Mouse (Mus musculus): ENCODE measurements around the gene Stambpl1. TPM values are rescaled to one million over a fixed set of nuclear protein-coding genes. Genes with fewer than 3 reads are reported as not detected.

Stambpl1 gene
- 7.5 and 9.7 TPM in 2 replicates for polyA plus RNA-seq (2015; fragmentation: Nextera tagmentation; extraction: Ambion mirVana)

- under 1% methylated on average over 53 of the region's 62 CpGs for WGBS
- no peaks in the 10 kb centered on the region for H3K36me3 ChIP-seq (ENCODE audit: insufficient read depth, low read length)
- H3K4me2 ChIP-seq (replicated peaks; ENCODE audit: low read depth, low read length): peak within 1 kb of the TSS; percentile 89
- H3K4me3 ChIP-seq (ENCODE audit: low read depth, low read length): peak within 1 kb of the TSS; percentile 64
- TF ChIP-seq EP300 (IDR thresholded peaks at IDR 0.05) (no peak), CTCF (IDR thresholded peaks at IDR 0.05) (no peak)
- peak within 1 kb of the TSS; percentile 41 for H3K9ac ChIP-seq (replicated peaks; ENCODE audit: low read depth)
- H3K4me1 ChIP-seq (ENCODE audit: insufficient read depth, low read depth, low read length): no peaks in the 10 kb centered on the region
- H3K27ac ChIP-seq (ENCODE audit: low read length): peak within 1 kb of the TSS; percentile 45
- DNase-seq (ENCODE audit: low spot score) (peak; percentile 86), ATAC-seq (peak; percentile 88)
- H3K9me3 ChIP-seq (ENCODE audit: low read length): no peaks in the 10 kb centered on the region
- no peaks in the 10 kb centered on the region for H3K27me3 ChIP-seq (replicated peaks; ENCODE audit: insufficient read depth, low read length)
Observed at GRCm38 (mm10) chr19:34192008-34192963, at the start of gene Stambpl1. Stambpl1 (plus strand) TSS chr19:34192229.

DNA sequence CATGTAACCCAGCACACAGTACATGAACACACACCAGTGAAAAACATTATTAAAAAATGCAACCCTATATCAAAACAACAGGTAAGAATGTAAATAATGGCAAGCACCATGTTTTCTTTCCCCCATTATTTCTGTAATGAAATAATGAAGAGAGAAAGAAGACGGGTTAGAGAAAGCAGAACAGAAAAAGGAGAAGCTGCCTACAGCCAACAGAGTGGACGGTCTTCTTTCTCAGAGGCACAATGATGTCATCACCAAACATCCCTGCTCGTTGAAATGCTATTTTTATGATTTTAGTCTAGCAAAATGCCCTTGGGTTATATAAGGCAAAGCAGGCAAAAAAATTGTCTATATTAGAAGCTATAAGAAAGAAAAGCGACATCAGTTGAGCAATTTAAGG lies 43.6 kb upstream of the Stambpl1 start:
- TF ChIP-seq CTCF (IDR thresholded peaks at IDR 0.05) (no peak), EP300 (IDR thresholded peaks at IDR 0.05) (no peak)
- Histone ChIP-seq H3K9ac (replicated peaks; ENCODE audit: low read depth) (no peak overlapping the region), H3K4me2 (replicated peaks; ENCODE audit: low read depth, low read length) (no peak overlapping the region), H3K27me3 (replicated peaks; ENCODE audit: insufficient read depth, low read length) (no peaks in the 10 kb centered on the region), H3K4me3 (ENCODE audit: low read depth, low read length) (no peak overlapping the region), H3K4me1 (ENCODE audit: insufficient read depth, low read depth, low read length) (no peaks in the 10 kb centered on the region), H3K36me3 (ENCODE audit: insufficient read depth, low read length) (no peaks in the 10 kb centered on the region), H3K9me3 (ENCODE audit: low read length) (no peaks in the 10 kb centered on the region), H3K27ac (ENCODE audit: low read length) (no peak overlapping the region)
- WGBS: 61% methylated on average over 4 of the region's 4 CpGs
- DNase-seq (ENCODE audit: low spot score) (no peak), ATAC-seq (no peak)

GRCm38 (mm10) chr19:34151909-34152308 lies 40.1 kb upstream of the Stambpl1 start:
- H3K9me3 ChIP-seq (ENCODE audit: low read length): no peaks in the 10 kb centered on the region
- no peaks in the 10 kb centered on the region for H3K27me3 ChIP-seq (replicated peaks; ENCODE audit: insufficient read depth, low read length)
- no peaks in the 10 kb centered on the region for H3K4me1 ChIP-seq (ENCODE audit: insufficient read depth, low read depth, low read length)
- H3K9ac ChIP-seq (replicated peaks; ENCODE audit: low read depth): no peak overlapping the region
- 63% methylated on average over 1 of the region's 1 CpGs for WGBS
- H3K4me3 ChIP-seq (ENCODE audit: low read depth, low read length): no peak overlapping the region
- peak; percentile 66 for DNase-seq (ENCODE audit: low spot score)
- TF ChIP-seq EP300 (IDR thresholded peaks at IDR 0.05) (no peak), CTCF (IDR thresholded peaks at IDR 0.05) (peak; percentile 75)
- H3K27ac ChIP-seq (ENCODE audit: low read length): no peak overlapping the region
- no peak for ATAC-seq
- H3K4me2 ChIP-seq (replicated peaks; ENCODE audit: low read depth, low read length): no peak overlapping the region
- H3K36me3 ChIP-seq (ENCODE audit: insufficient read depth, low read length): no peaks in the 10 kb centered on the region

DNA sequence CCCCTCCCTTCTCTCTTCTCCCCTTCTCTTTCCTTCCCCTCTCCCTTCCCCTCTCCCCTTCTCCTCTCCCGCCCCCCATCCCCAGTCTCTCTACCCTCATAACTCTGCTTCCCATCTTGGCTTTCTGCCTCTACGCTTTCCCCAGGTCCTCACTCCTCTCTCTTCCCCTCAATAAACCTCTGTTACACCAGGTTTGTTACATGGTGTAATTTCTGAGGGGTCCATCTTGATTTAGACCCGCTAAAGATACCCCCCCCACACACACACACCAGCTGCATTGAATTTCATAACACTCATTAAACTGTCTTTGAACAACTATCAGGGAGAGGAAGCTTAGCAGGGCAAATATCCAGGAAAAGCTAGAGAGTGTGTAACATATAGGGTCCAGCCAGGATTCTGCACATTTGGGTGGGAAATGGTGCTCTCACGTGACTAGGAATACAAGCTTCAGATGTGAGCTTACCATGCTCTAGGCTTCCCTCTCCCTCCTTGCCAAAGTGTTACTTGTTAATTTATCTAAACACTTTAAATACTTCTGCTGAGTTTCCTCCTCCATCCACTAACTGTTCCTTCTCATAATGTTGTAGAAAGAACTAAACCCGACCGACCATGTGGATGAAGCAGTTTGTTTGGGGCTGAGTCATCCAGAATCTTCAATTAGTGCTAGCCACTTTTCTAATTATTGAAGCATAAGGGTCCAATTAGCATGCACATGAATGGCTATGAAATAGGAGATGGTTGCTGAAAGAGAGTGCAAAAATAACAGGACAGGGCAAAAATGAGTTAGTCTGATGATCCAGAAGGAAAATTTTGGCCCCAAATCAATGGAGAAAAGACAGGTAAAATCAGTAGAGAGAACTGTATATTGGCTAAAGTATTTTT lies 38.5 kb upstream of the Stambpl1 start:
- H3K27ac ChIP-seq (ENCODE audit: low read length): no peak overlapping the region
- WGBS: 52% methylated on average over 6 of the region's 6 CpGs

GRCm38 (mm10) chr19:34162693-34163092 lies 29.3 kb upstream of the Stambpl1 start:
- Histone ChIP-seq H3K4me3 (ENCODE audit: low read depth, low read length) (no peak overlapping the region), H3K27me3 (replicated peaks; ENCODE audit: insufficient read depth, low read length) (no peaks in the 10 kb centered on the region), H3K36me3 (ENCODE audit: insufficient read depth, low read length) (no peaks in the 10 kb centered on the region), H3K4me2 (replicated peaks; ENCODE audit: low read depth, low read length) (no peak overlapping the region), H3K9ac (replicated peaks; ENCODE audit: low read depth) (no peak overlapping the region), H3K27ac (ENCODE audit: low read length) (no peak overlapping the region), H3K4me1 (ENCODE audit: insufficient read depth, low read depth, low read length) (no peaks in the 10 kb centered on the region; the same call in 1 of the 2 replicates), H3K9me3 (ENCODE audit: low read length) (no peaks in the 10 kb centered on the region)
- TF ChIP-seq EP300 (IDR thresholded peaks at IDR 0.05) (no peak), CTCF (IDR thresholded peaks at IDR 0.05) (no peak)
- WGBS: 84% methylated on average over 5 of the region's 5 CpGs
- ATAC-seq (no peak), DNase-seq (ENCODE audit: low spot score) (no peak)

More for the DNA sequence above, 38.5 kb upstream of the Stambpl1 start:
- Histone ChIP-seq H3K4me3 (ENCODE audit: low read depth, low read length) (no peak overlapping the region), H3K9me3 (ENCODE audit: low read length) (no peaks in the 10 kb centered on the region), H3K4me1 (ENCODE audit: insufficient read depth, low read depth, low read length) (no peaks in the 10 kb centered on the region), H3K9ac (replicated peaks; ENCODE audit: low read depth) (no peak overlapping the region), H3K4me2 (replicated peaks; ENCODE audit: low read depth, low read length) (no peak overlapping the region), H3K36me3 (ENCODE audit: insufficient read depth, low read length) (no peaks in the 10 kb centered on the region), H3K27me3 (replicated peaks; ENCODE audit: insufficient read depth, low read length) (no peaks in the 10 kb centered on the region)
- ATAC-seq (peak; percentile 43), DNase-seq (ENCODE audit: low spot score) (peak; percentile 54)
- no peak for TF ChIP-seq EP300 (IDR thresholded peaks at IDR 0.05)
- TF ChIP-seq CTCF (IDR thresholded peaks at IDR 0.05): no peak

- ATAC-seq: peak; percentile 68
- Histone ChIP-seq H3K4me3 (ENCODE audit: low read depth, low read length) (no peak within 1 kb of the TSS), H3K4me2 (replicated peaks; ENCODE audit: low read depth, low read length) (no peak within 1 kb of the TSS), H3K9ac (replicated peaks; ENCODE audit: low read depth) (no peak within 1 kb of the TSS), H3K27me3 (replicated peaks; ENCODE audit: insufficient read depth, low read length) (no peaks in the 10 kb centered on the region), H3K36me3 (ENCODE audit: insufficient read depth, low read length) (no peaks in the 10 kb centered on the region), H3K9me3 (ENCODE audit: low read length) (no peaks in the 10 kb centered on the region), H3K4me1 (ENCODE audit: insufficient read depth, low read depth, low read length) (no peaks in the 10 kb centered on the region; the same call in 1 of the 2 replicates), H3K27ac (ENCODE audit: low read length) (no peak within 1 kb of the TSS)
- TF ChIP-seq EP300 (IDR thresholded peaks at IDR 0.05): no peak
- no peak for TF ChIP-seq CTCF (IDR thresholded peaks at IDR 0.05)
- 48% methylated on average over 5 of the region's 5 CpGs for WGBS
- DNase-seq (ENCODE audit: low spot score): peak; percentile 61
Observed at GRCm38 (mm10) chr19:34165891-34166290, 26.1 kb upstream of the Stambpl1 start, which contains the start of gene Ankrd22. Ankrd22 (minus strand) TSS chr19:34166053.

Data from lung, postnatal 0 days (tissue).